Mouse (Mus musculus) MEL (cell line): Measurements from ENCODE around the gene Ncoa3. TPM values are rescaled to one million over a fixed set of nuclear protein-coding genes. Genes with fewer than 3 reads are reported as not detected.

Experiments
- DNase-seq: peaks from one replicate; pipeline ENCODE4 v3.0.0; 2011; ENCODE audit warnings: low read depth, low spot score
- H3K27ac ChIP-seq: 2 replicates; pipeline ENCODE4 v1.5.1; 2012; ENCODE audit warnings: low read depth, mild to moderate bottlenecking, control low read depth, low read length, moderate library complexity; ENCODE audit not compliant: control insufficient read depth
- H3K27me3 ChIP-seq, 2 experiments: fragments of 150-350 bp in 1 of 2; sonication (generic) in 1 of 2; 2 replicates each; pipeline ENCODE4 v1.6.1; 2012; ENCODE audit warnings: low read length in 2 of 2, mild to moderate bottlenecking in 2 of 2, improper control_type of control experiment in 1 of 2, moderate library complexity in 1 of 2; ENCODE audit not compliant: insufficient read depth in 2 of 2, control insufficient read depth in 1 of 2
- H3K36me3 ChIP-seq, 2 experiments: 2 replicates each; pipeline ENCODE4 v1.6.1; 2012 to 2014; ENCODE audit warnings: low read length in 2 of 2, improper control_type of control experiment in 1 of 2, inconsistent platforms in 1 of 2, mild to moderate bottlenecking in 1 of 2; ENCODE audit not compliant: insufficient read depth in 2 of 2, control insufficient read depth in 1 of 2
- H3K4me1 ChIP-seq, 2 experiments: fragments of 150-350 bp in 1 of 2; sonication (generic) in 1 of 2; 2 replicates each; pipeline ENCODE4 v1.6.1; 2012; ENCODE audit warnings: low read length in 2 of 2, improper control_type of control experiment in 1 of 2, mild to moderate bottlenecking in 1 of 2; ENCODE audit not compliant: insufficient read depth in 2 of 2, control insufficient read depth in 1 of 2
- H3K4me3 ChIP-seq, 2 experiments: fragments of 150-350 bp in 1 of 2; sonication (generic) in 1 of 2; 2 replicates each; pipeline ENCODE4 v1.5.1; 2012; ENCODE audit warnings: low read depth in 2 of 2, low read length in 2 of 2, mild to moderate bottlenecking in 2 of 2, moderate library complexity in 2 of 2, control low read depth in 1 of 2, improper control_type of control experiment in 1 of 2; ENCODE audit not compliant: control insufficient read depth in 1 of 2, insufficient read depth in 1 of 2
- H3K79me2 ChIP-seq: 2 replicates; pipeline ENCODE4 v1.6.1; 2012; ENCODE audit warnings: mild to moderate bottlenecking, low read length, moderate library complexity; ENCODE audit not compliant: control insufficient read depth, poor library complexity, insufficient read depth
- H3K9ac ChIP-seq: 2 replicates; pipeline ENCODE4 v1.6.1; 2012; ENCODE audit warnings: low read depth, mild to moderate bottlenecking, control low read depth, low read length, moderate library complexity; ENCODE audit not compliant: control insufficient read depth, poor library complexity, severe bottlenecking
- H3K9me3 ChIP-seq: fragments of 150-350 bp; sonication (generic); replicated peaks from 2 replicates; pipeline ENCODE4 v1.6.1; 2012; ENCODE audit warnings: mild to moderate bottlenecking, low read length, improper control_type of control experiment, moderate library complexity; ENCODE audit not compliant: insufficient read depth
- CHD1 ChIP-seq: IDR thresholded peaks from 2 replicates; pipeline ENCODE4 v1.6.1; 2012; ENCODE audit warnings: low read depth, mild to moderate bottlenecking, inconsistent platforms, low read length, improper control_type of control experiment
- CTCF ChIP-seq, 3 experiments: IDR thresholded peaks in 2 of 3; conservative IDR thresholded peaks in 1 of 3; 2 replicates each; pipeline ENCODE4 v1.5.1; 2011 to 2012; ENCODE audit warnings: low read length in 3 of 3, low read depth in 2 of 3, mild to moderate bottlenecking in 2 of 3, improper control_type of control experiment in 1 of 3, inconsistent platforms in 1 of 3, mixed read lengths in 1 of 3, moderate library complexity in 1 of 3; ENCODE audit not compliant: control insufficient read depth in 1 of 3, insufficient read depth in 1 of 3, poor library complexity in 1 of 3, severe bottlenecking in 1 of 3
- ELF1 ChIP-seq: IDR thresholded peaks from 2 replicates; pipeline ENCODE4 v1.6.1; 2014; ENCODE audit warnings: low read depth, mild to moderate bottlenecking, inconsistent platforms, low read length, improper control_type of control experiment, moderate library complexity
- GABPA ChIP-seq: IDR thresholded peaks from 2 replicates; pipeline ENCODE4 v1.6.1; 2012; ENCODE audit warnings: low read depth, mild to moderate bottlenecking, inconsistent platforms, low read length, improper control_type of control experiment, moderate library complexity
- HCFC1 ChIP-seq: IDR thresholded peaks from 2 replicates; pipeline ENCODE4 v1.6.1; 2012; ENCODE audit warnings: low read depth, mild to moderate bottlenecking, inconsistent platforms, low read length, improper control_type of control experiment, moderate library complexity
- JUND ChIP-seq: IDR thresholded peaks from 2 replicates; pipeline ENCODE4 v1.6.1; 2011; ENCODE audit warnings: low read depth, mild to moderate bottlenecking, improper control_type of control experiment, low read length
- MEF2A ChIP-seq: IDR thresholded peaks from 2 replicates; pipeline ENCODE4 v1.6.1; 2014; ENCODE audit warnings: low read depth, mild to moderate bottlenecking, inconsistent platforms, low read length, improper control_type of control experiment; ENCODE audit not compliant: poor library complexity, insufficient replicate concordance, severe bottlenecking; ENCODE audit errors: extremely low read depth
- MXI1 ChIP-seq: IDR thresholded peaks from 2 replicates; pipeline ENCODE4 v1.6.1; 2011; ENCODE audit warnings: mild to moderate bottlenecking, low read depth, low read length, improper control_type of control experiment
- MYC ChIP-seq: IDR thresholded peaks from 2 replicates; pipeline ENCODE4 v1.6.1; 2011; ENCODE audit warnings: low read depth, mild to moderate bottlenecking, low read length, improper control_type of control experiment, moderate library complexity
- NELFE ChIP-seq: IDR thresholded peaks from 2 replicates; pipeline ENCODE4 v1.6.1; 2011; ENCODE audit warnings: low read depth, low read length, improper control_type of control experiment
- NRF1 ChIP-seq: IDR thresholded peaks from 2 replicates; pipeline ENCODE4 v1.6.1; 2014; ENCODE audit warnings: low read depth, mild to moderate bottlenecking, inconsistent platforms, low read length, improper control_type of control experiment, moderate library complexity; ENCODE audit not compliant: poor library complexity, insufficient read depth, severe bottlenecking
- POLR2AphosphoS2 ChIP-seq: IDR thresholded peaks from 2 replicates; pipeline ENCODE4 v1.6.1; 2011; ENCODE audit warnings: low read length, improper control_type of control experiment
- SIN3A ChIP-seq: IDR thresholded peaks from 2 replicates; pipeline ENCODE4 v1.6.1; 2012; ENCODE audit warnings: low read length, improper control_type of control experiment, inconsistent platforms
- SMC3 ChIP-seq: IDR thresholded peaks from 2 replicates; pipeline ENCODE4 v1.6.1; 2011; ENCODE audit warnings: low read depth, low read length, improper control_type of control experiment
- TCF12 ChIP-seq: IDR thresholded peaks from 2 replicates; pipeline ENCODE4 v1.6.1; 2014; ENCODE audit warnings: low read depth, mild to moderate bottlenecking, inconsistent platforms, low read length, improper control_type of control experiment, moderate library complexity
- USF1 ChIP-seq: IDR thresholded peaks from 2 replicates; pipeline ENCODE4 v1.6.1; 2014; ENCODE audit warnings: low read depth, mild to moderate bottlenecking, inconsistent platforms, low read length, improper control_type of control experiment, moderate library complexity
- ZC3H11A ChIP-seq: IDR thresholded peaks from 2 replicates; pipeline ENCODE4 v1.6.1; 2012; ENCODE audit warnings: low read depth, mild to moderate bottlenecking, inconsistent platforms, low read length, improper control_type of control experiment
- ZKSCAN1 ChIP-seq: IDR thresholded peaks from 2 replicates; pipeline ENCODE4 v1.6.1; 2012; ENCODE audit warnings: low read depth, mild to moderate bottlenecking, inconsistent platforms, low read length, improper control_type of control experiment, moderate library complexity
- ZMIZ1 ChIP-seq: IDR thresholded peaks from 2 replicates; pipeline ENCODE4 v1.6.1; 2012; ENCODE audit warnings: low read depth, mild to moderate bottlenecking, inconsistent platforms, low read length, improper control_type of control experiment, moderate library complexity
- ZNF384 ChIP-seq: IDR thresholded peaks from 2 replicates; pipeline ENCODE4 v1.6.1; 2012; ENCODE audit warnings: low read depth, mild to moderate bottlenecking, inconsistent platforms, low read length, improper control_type of control experiment
- polyA plus RNA-seq, 2 experiments: library from polyadenylated mRNA; stranded (reverse) in 1 of 2; unstranded in 1 of 2; fragments of >175 nt in 1 of 2; fragments of >200 nt in 1 of 2; gene quantifications; 2 replicates each; pipeline versions ENCODE4 v1.2.1 to v1.2.4; 2012; ENCODE audit warnings: low replicate concordance in 2 of 2, low read depth in 1 of 2; ENCODE audit not compliant: insufficient read length in 2 of 2, insufficient read depth in 1 of 2, missing spikeins in 1 of 2
- total RNA-seq: library from RNA; depleted of rRNA; stranded (reverse); fragments of 300-350 nt; gene quantifications from 2 replicates; pipeline ENCODE4 v1.2.3, GENCODE M21; 2012

Ncoa3 gene
- total and polyA plus RNA-seq, 3 experiments, result 5.7 to 19.8 (median 10.3) TPM

DNA sequence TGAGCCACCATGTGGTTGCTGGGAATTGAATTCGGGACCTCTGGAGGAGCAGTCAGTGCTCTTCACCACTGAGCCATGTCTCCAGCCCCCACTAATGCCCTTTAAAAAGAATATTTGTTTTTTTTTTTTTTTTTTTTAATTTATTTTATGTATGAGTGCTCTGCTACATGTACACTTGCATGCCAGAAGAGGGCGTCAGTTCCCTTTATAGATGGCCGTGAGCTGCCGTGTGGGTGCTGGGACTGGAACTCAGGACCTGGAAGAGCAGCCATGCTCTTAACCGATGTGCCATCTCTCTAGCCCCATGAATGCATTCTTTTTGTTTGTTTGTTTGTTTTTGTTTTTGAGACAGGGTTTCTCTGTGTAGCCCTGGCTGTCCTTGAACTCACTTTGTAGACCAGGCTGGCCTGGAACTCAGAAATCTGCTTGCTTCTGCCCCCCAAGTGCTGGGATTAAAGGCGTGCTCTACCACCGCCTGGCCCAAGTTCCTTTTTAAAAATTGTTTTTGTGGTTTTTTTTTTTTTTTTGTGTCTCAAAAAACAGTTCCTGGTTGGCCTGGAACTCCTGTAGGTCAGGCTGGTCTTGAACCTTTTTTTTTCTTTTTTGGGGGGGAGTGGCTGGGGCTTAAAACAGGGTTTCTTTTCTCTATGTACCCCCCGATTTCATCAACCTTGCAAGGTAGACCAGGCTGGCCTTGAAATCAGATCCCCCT, 5.0 kb downstream of the Ncoa3 start:
- peak; percentile 53 for DNase-seq
- Histone ChIP-seq H3K9ac (no peak overlapping the region), H3K27ac (no peak overlapping the region), H3K79me2 (peaks cover 22% of the 10 kb centered on the region), H3K4me3 (no peak overlapping the region), H3K27me3 (no peaks in the 10 kb centered on the region), H3K4me1 (peaks cover 5 to 9% of the 10 kb centered on the region in 2 experiments), H3K36me3 (peaks cover 0 to 10% of the 10 kb centered on the region in 2 experiments; a peak in 2 of 4 replicates), H3K9me3 (no peaks in the 10 kb centered on the region)
- no peak for TF ChIP-seq MYC
- TF ChIP-seq ZNF384, result peak; percentile 81
- TF ChIP-seq ZC3H11A, result no peak
- peak; percentile 3 to 30 (median 29); a peak in 4 of 6 replicates for TF ChIP-seq CTCF (IDR thresholded peaks at IDR 0.05 in 2 of 3, conservative IDR thresholded peaks at IDR 0.05 in 1 of 3; ENCODE audit: control insufficient read depth in 1 of 3, insufficient read depth in 1 of 3, low read depth in 2 of 3, low read length in 3 of 3, poor library complexity in 1 of 3, severe bottlenecking in 1 of 3)
- no peak for TF ChIP-seq JUND
- no peak for TF ChIP-seq MEF2A
- no peak for TF ChIP-seq ZKSCAN1
- no peak for TF ChIP-seq ELF1
- no peak for TF ChIP-seq MXI1
- TF ChIP-seq USF1, result no peak
- peak; percentile 28 for TF ChIP-seq SMC3
- no peak for TF ChIP-seq NRF1
- no peak for TF ChIP-seq HCFC1

DNA sequence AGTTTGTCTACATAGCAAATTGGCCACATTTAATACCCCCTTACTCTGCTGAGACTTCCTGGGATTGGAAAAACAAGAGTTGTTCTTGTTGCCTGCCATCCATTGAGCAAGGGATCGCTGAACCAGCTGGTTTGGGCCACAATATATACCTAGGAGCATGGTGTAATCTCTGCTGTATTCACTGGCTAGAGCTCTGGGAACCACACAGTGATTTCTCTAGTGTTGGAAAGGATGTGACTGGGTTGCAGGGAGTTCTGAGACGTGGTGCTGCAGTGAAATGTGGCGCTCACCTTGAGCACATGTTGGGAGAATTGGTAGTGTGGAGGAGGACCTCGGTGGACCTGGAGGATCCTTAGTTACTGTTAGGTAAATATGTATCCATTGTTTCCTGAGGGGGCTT, 6.5 kb downstream of the Ncoa3 start:
- no peak overlapping the region for H3K9ac ChIP-seq
- H3K4me3 ChIP-seq, result no peak overlapping the region
- DNase-seq, result no peak
- TF ChIP-seq MEF2A, result no peak
- TF ChIP-seq MYC, result no peak
- no peak for TF ChIP-seq NELFE
- no peak for TF ChIP-seq ZMIZ1
- TF ChIP-seq POLR2AphosphoS2, result no peak
- TF ChIP-seq TCF12, result no peak
- TF ChIP-seq CHD1, result no peak
- no peak for TF ChIP-seq SIN3A
- TF ChIP-seq GABPA, result no peak
- peaks cover 4 to 5% of the 10 kb centered on the region in 2 experiments; a peak in 3 of 4 replicates for H3K4me1 ChIP-seq
- H3K9me3 ChIP-seq, result no peaks in the 10 kb centered on the region
- no peaks in the 10 kb centered on the region for H3K27me3 ChIP-seq
- peaks cover 12% of the 10 kb centered on the region for H3K79me2 ChIP-seq
- no peak overlapping the region for H3K27ac ChIP-seq
- peaks cover 0 to 7% of the 10 kb centered on the region in 2 experiments; a peak in 2 of 4 replicates for H3K36me3 ChIP-seq
